Mouse (Mus musculus) intestine, embryonic 15.5 days (tissue): ENCODE results near the gene Lsm2. TPM values are rescaled to one million over a fixed set of nuclear protein-coding genes. Genes with fewer than 3 reads are reported as not detected.

Source experiments
- ATAC-seq: fragments of 200-750 bp; cut with Nextera tagmentation; 2 replicates; pipeline ENCODE4 v1.8.0; 2017; ENCODE audit warnings: moderate TSS enrichment, moderate library complexity
- H3K27ac ChIP-seq: fragments of 300-500 bp; sonication (generic); 2 replicates; pipeline ENCODE4 v1.5.1; 2015; ENCODE audit warnings: mild to moderate bottlenecking, inconsistent platforms
- H3K27me3 ChIP-seq: fragments of 300-500 bp; sonication (generic); replicated peaks from 2 replicates; pipeline ENCODE4 v1.6.1; 2015; ENCODE audit warnings: inconsistent platforms
- H3K36me3 ChIP-seq: fragments of 300-500 bp; sonication (generic); 2 replicates; pipeline ENCODE4 v1.6.1; 2015; ENCODE audit warnings: inconsistent platforms
- H3K4me1 ChIP-seq: fragments of 300-500 bp; sonication (generic); replicated peaks from 2 replicates; pipeline ENCODE4 v1.6.1; 2015; ENCODE audit warnings: inconsistent platforms
- H3K4me2 ChIP-seq: fragments of 300-500 bp; sonication (generic); replicated peaks from 2 replicates; pipeline ENCODE4 v1.6.1; 2015; ENCODE audit warnings: mild to moderate bottlenecking, inconsistent platforms
- H3K4me3 ChIP-seq: fragments of 300-500 bp; sonication (generic); replicated peaks from 2 replicates; pipeline ENCODE4 v1.5.1; 2015; ENCODE audit warnings: inconsistent platforms
- H3K9ac ChIP-seq: fragments of 300-500 bp; sonication (generic); 2 replicates; pipeline ENCODE4 v1.6.1; 2015; ENCODE audit warnings: inconsistent platforms
- H3K9me3 ChIP-seq: fragments of 300-500 bp; sonication (generic); 2 replicates; pipeline ENCODE4 v1.6.1; 2016; ENCODE audit warnings: inconsistent platforms
- WGBS: fragments of 180-500 bp; shearing (Covaris S2); methylation state at CpG from one replicate; pipeline ENCODE4 v1.1.7; 2015; 5-methylcytosine and 5-hydroxymethylcytosine counted together
- polyA plus RNA-seq: library from polyadenylated mRNA; unstranded; fragments of >200 nt; fragmentation: Nextera tagmentation; extraction: Ambion mirVana; gene quantifications from 2 replicates; pipeline ENCODE4 v1.2.1, GENCODE M21; 2015

The Lsm2 gene
- polyA plus RNA-seq, 1 experiment from 2014 or later: 187 TPM

- no peak for ATAC-seq
- H3K9me3 ChIP-seq: no peaks in the 10 kb centered on the region
- WGBS: 89% methylated on average over 7 of the region's 7 CpGs
- no peak overlapping the region for H3K4me3 ChIP-seq
- H3K27me3 ChIP-seq: no peaks in the 10 kb centered on the region
- no peak overlapping the region for H3K9ac ChIP-seq
- no peak overlapping the region for H3K4me2 ChIP-seq
- H3K36me3 ChIP-seq: peaks cover 74% of the 10 kb centered on the region
- no peak overlapping the region for H3K27ac ChIP-seq
- no peaks in the 10 kb centered on the region for H3K4me1 ChIP-seq
Measured at GRCm38 (mm10) chr17:35009586-35009985, 27.9 kb downstream of the Lsm2 start.

- no peak overlapping the region for H3K4me2 ChIP-seq
- peaks cover 77% of the 10 kb centered on the region for H3K36me3 ChIP-seq
- 96% methylated on average over 8 of the region's 8 CpGs for WGBS
- no peak for ATAC-seq
- no peak overlapping the region for H3K4me3 ChIP-seq
- H3K4me1 ChIP-seq: peaks cover 9% of the 10 kb centered on the region
- no peak overlapping the region for H3K9ac ChIP-seq
- H3K27ac ChIP-seq: no peak overlapping the region
- H3K9me3 ChIP-seq: no peaks in the 10 kb centered on the region
- no peaks in the 10 kb centered on the region for H3K27me3 ChIP-seq
Measured at GRCm38 (mm10) chr17:35011440-35011839, 29.8 kb downstream of the Lsm2 start.

- no peak overlapping the region for H3K9ac ChIP-seq
- H3K27me3 ChIP-seq: no peaks in the 10 kb centered on the region
- no peak overlapping the region for H3K4me3 ChIP-seq
- H3K4me2 ChIP-seq: no peak overlapping the region
- H3K27ac ChIP-seq: no peak overlapping the region
- ATAC-seq: no peak
- peaks cover 73% of the 10 kb centered on the region for H3K36me3 ChIP-seq
- WGBS: 86% methylated on average over 13 of the region's 13 CpGs
- H3K4me1 ChIP-seq: peaks cover 15% of the 10 kb centered on the region
- H3K9me3 ChIP-seq: no peaks in the 10 kb centered on the region
Measured at GRCm38 (mm10) chr17:35012430-35012829, 30.8 kb downstream of the Lsm2 start.

GRCm38 (mm10) chr17:35013221-35013620 is 31.6 kb downstream of the Lsm2 start:
- H3K27ac ChIP-seq: no peak overlapping the region
- no peak overlapping the region for H3K4me3 ChIP-seq
- H3K9me3 ChIP-seq: no peaks in the 10 kb centered on the region
- no peaks in the 10 kb centered on the region for H3K27me3 ChIP-seq
- no peak overlapping the region for H3K4me2 ChIP-seq
- peaks cover 67% of the 10 kb centered on the region for H3K36me3 ChIP-seq
- H3K9ac ChIP-seq: no peak overlapping the region
- H3K4me1 ChIP-seq: peaks cover 15% of the 10 kb centered on the region
- 71% methylated on average over 6 of the region's 6 CpGs for WGBS
- ATAC-seq: no peak

- ATAC-seq: no peak
- Histone ChIP-seq H3K9me3 (no peaks in the 10 kb centered on the region), H3K9ac (no peak overlapping the region), H3K4me3 (no peak overlapping the region), H3K27me3 (no peaks in the 10 kb centered on the region), H3K36me3 (peaks cover 59% of the 10 kb centered on the region), H3K4me1 (peaks cover 15% of the 10 kb centered on the region), H3K27ac (no peak overlapping the region), H3K4me2 (no peak overlapping the region)
- WGBS: 89% methylated on average over 16 of the region's 16 CpGs
Measured at GRCm38 (mm10) chr17:35015296-35015695, 33.6 kb downstream of the Lsm2 start.

- Histone ChIP-seq H3K4me3 (no peak within 1 kb of the TSS), H3K27me3 (no peaks in the 10 kb centered on the region), H3K4me2 (no peak within 1 kb of the TSS), H3K36me3 (peaks cover 48% of the 10 kb centered on the region), H3K4me1 (peaks cover 17% of the 10 kb centered on the region), H3K9me3 (no peaks in the 10 kb centered on the region), H3K27ac (0 out of 2 replicates have a peak within 1 kb of the TSS, but pooled peaks have one; percentile 22), H3K9ac (peak within 1 kb of the TSS; percentile 20; the same call in 1 of the 2 replicates)
- ATAC-seq: peak; percentile 57
- WGBS: 58% methylated on average over 12 of the region's 12 CpGs
Measured at GRCm38 (mm10) chr17:35016376-35016775, 34.7 kb downstream of the Lsm2 start, which contains the start of gene Vwa7. Gene Vwa7, plus strand, starts transcription at chr17:35016579.

- H3K36me3 ChIP-seq: peaks cover 43% of the 10 kb centered on the region
- H3K27me3 ChIP-seq: no peaks in the 10 kb centered on the region
- peak; percentile 0; the same call in 1 of the 2 replicates for ATAC-seq
Measured at GRCm38 (mm10) chr17:35016791-35017705, 35.4 kb downstream of the Lsm2 start.

GRCm38 (mm10) chr17:35017706-35018030 is 36.0 kb downstream of the Lsm2 start:
- H3K9me3 ChIP-seq: no peaks in the 10 kb centered on the region
- ATAC-seq: no peak
- 72% methylated on average over 14 of the region's 14 CpGs for WGBS

More at GRCm38 (mm10) chr17:35016791-35017705, 35.4 kb downstream of the Lsm2 start:
- H3K4me2 ChIP-seq: no peak overlapping the region
- 0 out of 2 replicates have a peak overlapping the region, but pooled peaks have one; percentile 20 for H3K9ac ChIP-seq
- 0 out of 2 replicates have a peak overlapping the region, but pooled peaks have one; percentile 22 for H3K27ac ChIP-seq
- no peaks in the 10 kb centered on the region for H3K9me3 ChIP-seq
- 75% methylated on average over 10 of the region's 10 CpGs for WGBS
- no peak overlapping the region for H3K4me3 ChIP-seq
- H3K4me1 ChIP-seq: peaks cover 20% of the 10 kb centered on the region

GRCm38 (mm10) chr17:35018171-35018570 is 36.5 kb downstream of the Lsm2 start:
- WGBS: 74% methylated on average over 3 of the region's 3 CpGs
- H3K4me2 ChIP-seq: no peak overlapping the region

More at GRCm38 (mm10) chr17:35017706-35018030, 36.0 kb downstream of the Lsm2 start:
- no peak overlapping the region for H3K4me3 ChIP-seq
- no peak overlapping the region for H3K27ac ChIP-seq
- no peaks in the 10 kb centered on the region for H3K27me3 ChIP-seq
- H3K9ac ChIP-seq: no peak overlapping the region
- no peak overlapping the region for H3K4me2 ChIP-seq
- H3K36me3 ChIP-seq: peaks cover 36% of the 10 kb centered on the region
- peaks cover 20% of the 10 kb centered on the region for H3K4me1 ChIP-seq

GRCm38 (mm10) chr17:35019894-35020293 is 38.2 kb downstream of the Lsm2 start:
- no peaks in the 10 kb centered on the region for H3K9me3 ChIP-seq
- WGBS: 81% methylated on average over 11 of the region's 11 CpGs
- H3K4me2 ChIP-seq: no peak overlapping the region
- H3K4me3 ChIP-seq: no peak overlapping the region
- H3K27me3 ChIP-seq: no peaks in the 10 kb centered on the region
- peaks cover 34% of the 10 kb centered on the region for H3K4me1 ChIP-seq
- H3K36me3 ChIP-seq: peaks cover 15% of the 10 kb centered on the region
- no peak for ATAC-seq
- no peak overlapping the region for H3K27ac ChIP-seq
- H3K9ac ChIP-seq: no peak overlapping the region

More at GRCm38 (mm10) chr17:35018171-35018570, 36.5 kb downstream of the Lsm2 start:
- peaks cover 32% of the 10 kb centered on the region for H3K36me3 ChIP-seq
- H3K27me3 ChIP-seq: no peaks in the 10 kb centered on the region
- no peak overlapping the region for H3K4me3 ChIP-seq
- peaks cover 20% of the 10 kb centered on the region for H3K4me1 ChIP-seq
- H3K9ac ChIP-seq: no peak overlapping the region
- no peak overlapping the region for H3K27ac ChIP-seq
- no peaks in the 10 kb centered on the region for H3K9me3 ChIP-seq
- ATAC-seq: no peak

GRCm38 (mm10) chr17:35020551-35020950 is 38.9 kb downstream of the Lsm2 start:
- peaks cover 8% of the 10 kb centered on the region for H3K36me3 ChIP-seq
- WGBS: 84% methylated on average over 8 of the region's 8 CpGs

GRCm38 (mm10) chr17:35021163-35021808 is 39.6 kb downstream of the Lsm2 start:
- Histone ChIP-seq H3K4me1 (peaks cover 39% of the 10 kb centered on the region), H3K27ac (no peak overlapping the region), H3K9me3 (no peaks in the 10 kb centered on the region), H3K4me2 (peak overlapping the region; percentile 35), H3K27me3 (no peaks in the 10 kb centered on the region), H3K9ac (no peak overlapping the region), H3K36me3 (peaks cover 1% of the 10 kb centered on the region; the same call in 1 of the 2 replicates), H3K4me3 (no peak overlapping the region)
- ATAC-seq: peak; percentile 24
- WGBS: 14% methylated on average over 17 of the region's 17 CpGs

More at GRCm38 (mm10) chr17:35020551-35020950, 38.9 kb downstream of the Lsm2 start:
- no peak for ATAC-seq
- H3K9me3 ChIP-seq: no peaks in the 10 kb centered on the region
- peaks cover 38% of the 10 kb centered on the region for H3K4me1 ChIP-seq
- H3K4me3 ChIP-seq: no peak overlapping the region
- H3K9ac ChIP-seq: no peak overlapping the region
- H3K27ac ChIP-seq: no peak overlapping the region
- H3K4me2 ChIP-seq: no peak overlapping the region
- no peaks in the 10 kb centered on the region for H3K27me3 ChIP-seq
